Mouse (Mus musculus) embryonic facial prominence, embryonic 11.5 days (tissue): ENCODE results near the gene Hcrtr2. TPM values are rescaled to one million over a fixed set of nuclear protein-coding genes. Genes with fewer than 3 reads are reported as not detected.

Experiments
- ATAC-seq: fragments of 200-750 bp; cut with Nextera tagmentation; replicated peaks from 2 replicates; pipeline ENCODE4 v1.8.0; 2017; ENCODE audit warnings: low read depth; ENCODE audit not compliant: insufficient number of reproducible peaks, low FRiP score, low TSS enrichment
- DNase-seq: peaks from one replicate; pipeline ENCODE4 v3.0.0-alpha.2; 2015; ENCODE audit warnings: low spot score
- H3K27ac ChIP-seq: fragments of 300-500 bp; sonication (generic); replicated peaks from 2 replicates; pipeline ENCODE4 v1.5.1; 2014; ENCODE audit warnings: mild to moderate bottlenecking, low read depth, low read length, control low read depth
- H3K27me3 ChIP-seq: fragments of 300-500 bp; sonication (generic); 2 replicates; pipeline ENCODE4 v1.6.1; 2014; ENCODE audit warnings: mild to moderate bottlenecking, low read length, moderate library complexity, mixed read lengths; ENCODE audit not compliant: control insufficient read depth, insufficient read depth
- H3K36me3 ChIP-seq: fragments of 300-500 bp; sonication (generic); replicated peaks from 2 replicates; pipeline ENCODE4 v1.6.1; 2014; ENCODE audit warnings: low read depth, mild to moderate bottlenecking, low read length, moderate library complexity, mixed read lengths; ENCODE audit not compliant: control insufficient read depth, insufficient read depth
- H3K4me1 ChIP-seq: fragments of 300-500 bp; sonication (generic); 2 replicates; pipeline ENCODE4 v1.6.1; 2014; ENCODE audit warnings: low read length, mixed read lengths; ENCODE audit not compliant: control insufficient read depth, insufficient read depth
- H3K4me2 ChIP-seq: fragments of 300-500 bp; sonication (generic); 2 replicates; pipeline ENCODE4 v1.6.1; 2014; ENCODE audit warnings: low read depth, mild to moderate bottlenecking, control low read depth, low read length, moderate library complexity
- H3K4me3 ChIP-seq: fragments of 300-500 bp; sonication (generic); 2 replicates; pipeline ENCODE4 v1.5.1; 2014; ENCODE audit warnings: low read depth, low read length, control low read depth
- H3K9ac ChIP-seq: fragments of 300-500 bp; sonication (generic); replicated peaks from 2 replicates; pipeline ENCODE4 v1.6.1; 2014; ENCODE audit warnings: mild to moderate bottlenecking, control low read depth, low read length
- H3K9me3 ChIP-seq: fragments of 300-500 bp; sonication (generic); replicated peaks from 2 replicates; pipeline ENCODE4 v1.6.1; 2016; ENCODE audit warnings: mild to moderate bottlenecking, low read length, inconsistent platforms, mixed read lengths; ENCODE audit not compliant: control insufficient read depth
- WGBS: fragments of 180-500 bp; shearing (Covaris S2); extraction: QIAGEN DNeasy Blood & Tissue Kit; methylation state at CpG from one replicate; pipeline ENCODE4 v1.1.7; 2014; 5-methylcytosine and 5-hydroxymethylcytosine counted together
- polyA plus RNA-seq: library from polyadenylated mRNA; unstranded; fragments of >200 nt; fragmentation: Nextera tagmentation; extraction: Ambion mirVana; gene quantifications from 2 replicates; pipeline ENCODE4 v1.2.1, GENCODE M21; 2014

Hcrtr2 gene
- polyA plus RNA-seq, 1 experiment from 2014 or later: 0.55 TPM

- Histone ChIP-seq H3K9ac (no peak overlapping the region), H3K36me3 (no peaks in the 10 kb centered on the region), H3K27ac (no peak overlapping the region), H3K9me3 (no peaks in the 10 kb centered on the region), H3K27me3 (no peaks in the 10 kb centered on the region), H3K4me2 (no peak overlapping the region), H3K4me1 (no peaks in the 10 kb centered on the region), H3K4me3 (no peak overlapping the region)
- WGBS: 40% methylated on average over 7 of the region's 7 CpGs
- no peak for DNase-seq
- no peak for ATAC-seq
Observed at GRCm38 (mm10) chr9:76234899-76235298, 88.8 kb downstream of the Hcrtr2 start.

GRCm38 (mm10) chr9:76230400-76230799 is 93.3 kb downstream of the Hcrtr2 start:
- ATAC-seq (no peak), DNase-seq (peak; percentile 14)
- WGBS: 56% methylated on average over 11 of the region's 11 CpGs

GRCm38 (mm10) chr9:76217178-76217975 is 106.3 kb downstream of the Hcrtr2 start:
- H3K4me2 ChIP-seq: no peak overlapping the region
- H3K27me3 ChIP-seq: no peaks in the 10 kb centered on the region
- DNase-seq (no peak), ATAC-seq (no peak)
- H3K36me3 ChIP-seq: no peaks in the 10 kb centered on the region
- H3K27ac ChIP-seq: no peak overlapping the region
- H3K4me1 ChIP-seq: no peaks in the 10 kb centered on the region
- H3K9ac ChIP-seq: no peak overlapping the region
- whole genome bisulfite sequencing: 56% methylated on average over 4 of the region's 4 CpGs
- H3K4me3 ChIP-seq: no peak overlapping the region
- no peaks in the 10 kb centered on the region for H3K9me3 ChIP-seq

More at GRCm38 (mm10) chr9:76230400-76230799, 93.3 kb downstream of the Hcrtr2 start:
- Histone ChIP-seq H3K27me3 (no peaks in the 10 kb centered on the region), H3K9me3 (no peaks in the 10 kb centered on the region), H3K4me2 (no peak overlapping the region), H3K27ac (no peak overlapping the region), H3K9ac (no peak overlapping the region), H3K4me3 (no peak overlapping the region), H3K4me1 (no peaks in the 10 kb centered on the region), H3K36me3 (no peaks in the 10 kb centered on the region)

- Histone ChIP-seq H3K4me3 (no peak overlapping the region), H3K9ac (no peak overlapping the region), H3K9me3 (no peaks in the 10 kb centered on the region), H3K4me1 (no peaks in the 10 kb centered on the region), H3K36me3 (no peaks in the 10 kb centered on the region), H3K4me2 (no peak overlapping the region), H3K27ac (no peak overlapping the region), H3K27me3 (no peaks in the 10 kb centered on the region)
- DNase-seq: no peak
- ATAC-seq: no peak
- WGBS: 75% methylated on average over 4 of the region's 4 CpGs
Observed at GRCm38 (mm10) chr9:76214678-76215077, 109.0 kb downstream of the Hcrtr2 start.

- Histone ChIP-seq H3K4me1 (no peaks in the 10 kb centered on the region), H3K36me3 (no peaks in the 10 kb centered on the region), H3K27me3 (no peaks in the 10 kb centered on the region), H3K4me3 (no peak within 1 kb of the TSS), H3K27ac (no peak within 1 kb of the TSS), H3K9ac (no peak within 1 kb of the TSS), H3K4me2 (no peak within 1 kb of the TSS), H3K9me3 (no peaks in the 10 kb centered on the region)
- 88% methylated on average over 2 of the region's 2 CpGs for WGBS
- ATAC-seq: no peak
- no peak for DNase-seq
Observed at GRCm38 (mm10) chr9:76213557-76213956, 110.1 kb downstream of the Hcrtr2 start, which contains the start of gene Gfral. Gene Gfral (minus strand): TSS chr9:76213657.

- H3K4me3 ChIP-seq: no peak overlapping the region
- H3K27me3 ChIP-seq: no peaks in the 10 kb centered on the region
- H3K36me3 ChIP-seq: no peaks in the 10 kb centered on the region
- H3K4me1 ChIP-seq: no peaks in the 10 kb centered on the region
- H3K9ac ChIP-seq: no peak overlapping the region
- DNase-seq (no peak), ATAC-seq (no peak)
- no peak overlapping the region for H3K27ac ChIP-seq
- H3K4me2 ChIP-seq: no peak overlapping the region
- H3K9me3 ChIP-seq: no peaks in the 10 kb centered on the region
- WGBS: 81% methylated on average over 4 of the region's 4 CpGs
Observed at GRCm38 (mm10) chr9:76196917-76197316, 126.7 kb downstream of the Hcrtr2 start.

- H3K9me3 ChIP-seq: no peaks in the 10 kb centered on the region
- no peak for ATAC-seq
- DNase-seq: no peak
Observed at GRCm38 (mm10) chr9:76179221-76179620, 144.4 kb downstream of the Hcrtr2 start.

More at GRCm38 (mm10) chr9:76179221-76179620, 144.4 kb downstream of the Hcrtr2 start:
- no peaks in the 10 kb centered on the region for H3K4me1 ChIP-seq
- H3K4me2 ChIP-seq: no peak overlapping the region
- H3K27ac ChIP-seq: no peak overlapping the region
- H3K36me3 ChIP-seq: no peaks in the 10 kb centered on the region
- no peak overlapping the region for H3K4me3 ChIP-seq
- H3K9ac ChIP-seq: no peak overlapping the region
- no peaks in the 10 kb centered on the region for H3K27me3 ChIP-seq
